Mouse (Mus musculus): ENCODE data around the gene Kcnn4. TPM values are rescaled to one million over a fixed set of nuclear protein-coding genes. Genes with fewer than 3 reads are reported as not detected.

Gene Kcnn4
- total RNA-seq, 2 experiments from 2014 or later = 0.79 to 1.3 TPM

GRCm38 (mm10) chr7:24423956-24424732 is 54.1 kb downstream of the Kcnn4 start:
- peak; percentile 20 to 43 for DNase-seq

- no peak for DNase-seq
These were observed 55.9 kb downstream of the Kcnn4 start for GRCm38 (mm10) chr7:24425919-24426318.

DNA sequence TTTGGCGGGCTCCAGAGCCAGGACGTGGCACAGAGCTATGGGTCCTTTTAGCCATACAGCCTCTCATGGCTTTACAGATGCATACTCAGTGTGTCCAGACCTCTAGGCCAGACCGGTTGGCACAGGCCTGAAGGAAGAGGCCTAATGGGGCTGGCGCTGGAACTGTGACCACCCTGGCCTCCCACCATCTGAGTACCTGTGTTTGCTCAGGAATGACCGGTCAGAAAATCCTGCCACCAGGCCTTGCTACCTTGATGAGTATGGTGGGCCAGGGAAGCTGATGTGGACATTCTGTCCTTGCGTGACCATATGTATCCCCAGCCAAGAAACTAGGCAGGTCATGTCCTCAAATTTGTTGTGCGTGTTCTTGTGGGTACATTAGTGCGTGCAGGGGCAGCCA is 57.1 kb downstream of the Kcnn4 start:
- no peak for DNase-seq

- no peak for DNase-seq
These were observed 58.7 kb downstream of the Kcnn4 start for GRCm38 (mm10) chr7:24428725-24429124.

- DNase-seq = no peak
These were observed 59.5 kb downstream of the Kcnn4 start for GRCm38 (mm10) chr7:24429413-24430112.

GRCm38 (mm10) chr7:24430551-24431345 is 60.7 kb downstream of the Kcnn4 start:
- no peak for DNase-seq

DNA sequence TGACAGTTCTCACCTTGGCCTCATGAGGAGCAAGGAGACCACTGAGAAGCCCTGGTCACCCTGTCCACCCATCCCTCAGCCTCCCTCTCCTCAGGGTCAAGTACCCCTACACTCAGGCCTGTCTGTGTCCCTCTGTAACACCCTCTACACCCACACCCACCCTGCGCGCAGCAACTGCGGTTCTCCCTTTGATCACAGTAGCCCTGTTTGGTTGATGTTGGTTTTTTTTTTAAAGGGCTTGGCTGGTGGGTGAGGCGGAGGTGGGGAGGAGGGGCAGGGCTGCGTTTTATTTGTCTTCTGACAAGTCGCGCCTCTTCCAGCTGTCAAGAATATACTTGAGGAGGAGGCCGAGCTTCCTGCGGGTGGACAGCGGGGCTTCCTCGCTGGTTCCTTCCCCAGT is 61.6 kb downstream of the Kcnn4 start:
- no peak for DNase-seq

GRCm38 (mm10) chr7:24435305-24435704 is 65.2 kb downstream of the Kcnn4 start:
- DNase-seq = no peak

Small RNA genes lying within 50 kb of the gene (microRNA-seq; reads per million reads assigned to microRNA genes)
- not detected for gene Gm27592

Other genes with a start within 250 kb of the Kcnn4 start
- gene Zfp235, start 236.1 kb upstream of the Kcnn4 start, total RNA-seq (2021) = 1 to 10 TPM; 8.8 TPM
- under 1 TPM; 0.20 to 0.70 TPM for gene Zfp114, start 195.2 kb upstream of the Kcnn4 start, total RNA-seq (2021)
- 1 to 10 TPM; 8.1 to 9.9 TPM for gene Zfp111, start 158.8 kb upstream of the Kcnn4 start, total RNA-seq (2021)
- gene Zfp109, start 132.7 kb upstream of the Kcnn4 start, total RNA-seq (2021) = 1 to 10 TPM; 3.4 to 3.8 TPM
- 1 to 10 TPM; 2.0 to 2.1 TPM for gene Zfp108, start 115.5 kb upstream of the Kcnn4 start, total RNA-seq (2021)
- 1 to 10 TPM; 4.7 to 5.2 TPM for gene Zfp93, start 99.8 kb upstream of the Kcnn4 start, total RNA-seq (2021)
- 10 to 100 TPM in 1 of 2 experiments, 1 to 10 TPM in 1; 8.8 to 10.3 TPM for gene Zfp61, start 69.0 kb upstream of the Kcnn4 start, total RNA-seq (2021)
- gene Zfp94, start 53.6 kb upstream of the Kcnn4 start, total RNA-seq (2021) = 1 to 10 TPM; 3.1 to 4.0 TPM
- under 1 TPM; 0.36 to 0.56 TPM for gene Tescl, start 36.3 kb upstream of the Kcnn4 start, total RNA-seq (2021)
- not detected for gene Lypd5, start 21.1 kb upstream of the Kcnn4 start, total RNA-seq (2021)
- gene Smg9, start 29.4 kb downstream of the Kcnn4 start, total RNA-seq (2021) = 10 to 100 TPM; 17.8 to 21.1 TPM
- not detected for gene Irgc1, start 82.0 kb downstream of the Kcnn4 start, total RNA-seq (2021)
- 1 to 10 TPM; 7.9 to 9.8 TPM for gene Plaur, start 92.2 kb downstream of the Kcnn4 start, total RNA-seq (2021)
- gene Cadm4, start 111.8 kb downstream of the Kcnn4 start, total RNA-seq (2021) = 1 to 10 TPM; 2.8 to 3.6 TPM
- gene Zfp428, start 136.7 kb downstream of the Kcnn4 start, total RNA-seq (2021) = 1 to 10 TPM; 6.0 to 6.8 TPM
- not detected for gene AC161166.1, start 142.2 kb downstream of the Kcnn4 start, total RNA-seq (2021)
- 10 to 100 TPM; 20.4 to 24.1 TPM for gene Irgq, start 160.4 kb downstream of the Kcnn4 start, total RNA-seq (2021)
- gene Pinlyp, start 175.9 kb downstream of the Kcnn4 start, total RNA-seq (2021) = not detected
- 10 to 100 TPM; 37.6 to 41.3 TPM for gene Xrcc1, start 176.0 kb downstream of the Kcnn4 start, total RNA-seq (2021)
- gene Ethe1, start 217.3 kb downstream of the Kcnn4 start, total RNA-seq (2021) = 10 to 100 TPM; 27.9 to 34.2 TPM
- gene Zfp575, start 217.4 kb downstream of the Kcnn4 start, total RNA-seq (2021) = under 1 TPM in 1 of 2 experiments, not detected in 1; 0.30 TPM
- gene Phldb3, start 240.5 kb downstream of the Kcnn4 start, total RNA-seq (2021) = 1 to 10 TPM; 5.4 to 5.8 TPM

Data from adrenal gland, postnatal 36 days (tissue).